Mouse (Mus musculus): ENCODE data around the gene Prkce. TPM values are rescaled to one million over a fixed set of nuclear protein-coding genes. Genes with fewer than 3 reads are reported as not detected.

The Prkce gene
- polyA plus RNA-seq, 1 experiment from 2014 or later: 7.4 TPM

GRCm38 (mm10) chr17:86637311-86637710, 469.7 kb downstream of the Prkce start:
- Histone ChIP-seq H3K4me3 (ENCODE audit: low read depth, low read length) (no peak overlapping the region), H3K27ac (ENCODE audit: low read depth, low read length) (no peak overlapping the region), H3K4me2 (replicated peaks; ENCODE audit: low read depth, low read length) (no peak overlapping the region), H3K4me1 (replicated peaks; ENCODE audit: control insufficient read depth, insufficient read depth, low read length) (no peaks in the 10 kb centered on the region), H3K9me3 (ENCODE audit: control insufficient read depth, low read length) (no peaks in the 10 kb centered on the region), H3K36me3 (ENCODE audit: control insufficient read depth, insufficient read depth, low read length) (no peaks in the 10 kb centered on the region), H3K9ac (ENCODE audit: low read depth, low read length) (no peak overlapping the region), H3K27me3 (ENCODE audit: control insufficient read depth, insufficient read depth, low read length) (no peaks in the 10 kb centered on the region)
- 83% methylated on average over 1 of the region's 1 CpGs for WGBS
- no peak for DNase-seq (ENCODE audit: low spot score)
- ATAC-seq (ENCODE audit: low FRiP score): no peak

GRCm38 (mm10) chr17:86639279-86639678, 471.7 kb downstream of the Prkce start:
- 63% methylated on average over 3 of the region's 3 CpGs for WGBS
- ATAC-seq (ENCODE audit: low FRiP score) (no peak), DNase-seq (ENCODE audit: low spot score) (no peak)
- Histone ChIP-seq H3K9ac (ENCODE audit: low read depth, low read length) (no peak overlapping the region), H3K4me2 (replicated peaks; ENCODE audit: low read depth, low read length) (no peak overlapping the region), H3K9me3 (ENCODE audit: control insufficient read depth, low read length) (no peaks in the 10 kb centered on the region), H3K27ac (ENCODE audit: low read depth, low read length) (no peak overlapping the region), H3K27me3 (ENCODE audit: control insufficient read depth, insufficient read depth, low read length) (no peaks in the 10 kb centered on the region), H3K4me3 (ENCODE audit: low read depth, low read length) (no peak overlapping the region), H3K36me3 (ENCODE audit: control insufficient read depth, insufficient read depth, low read length) (no peaks in the 10 kb centered on the region), H3K4me1 (replicated peaks; ENCODE audit: control insufficient read depth, insufficient read depth, low read length) (no peaks in the 10 kb centered on the region)

GRCm38 (mm10) chr17:86647226-86647625, 479.6 kb downstream of the Prkce start:
- H3K9me3 ChIP-seq (ENCODE audit: control insufficient read depth, low read length): no peaks in the 10 kb centered on the region
- DNase-seq (ENCODE audit: low spot score): no peak
- H3K9ac ChIP-seq (ENCODE audit: low read depth, low read length): no peak overlapping the region
- H3K4me2 ChIP-seq (replicated peaks; ENCODE audit: low read depth, low read length): no peak overlapping the region
- H3K36me3 ChIP-seq (ENCODE audit: control insufficient read depth, insufficient read depth, low read length): no peaks in the 10 kb centered on the region
- H3K4me3 ChIP-seq (ENCODE audit: low read depth, low read length): no peak overlapping the region
- ATAC-seq (ENCODE audit: low FRiP score): no peak
- no peaks in the 10 kb centered on the region for H3K27me3 ChIP-seq (ENCODE audit: control insufficient read depth, insufficient read depth, low read length)
- 96% methylated on average over 3 of the region's 3 CpGs for WGBS
- H3K27ac ChIP-seq (ENCODE audit: low read depth, low read length): no peak overlapping the region
- no peaks in the 10 kb centered on the region for H3K4me1 ChIP-seq (replicated peaks; ENCODE audit: control insufficient read depth, insufficient read depth, low read length)

- DNase-seq (ENCODE audit: low spot score): no peak
- no peaks in the 10 kb centered on the region for H3K27me3 ChIP-seq (ENCODE audit: control insufficient read depth, insufficient read depth, low read length)
- no peaks in the 10 kb centered on the region for H3K36me3 ChIP-seq (ENCODE audit: control insufficient read depth, insufficient read depth, low read length)
- ATAC-seq (ENCODE audit: low FRiP score): no peak
- no peaks in the 10 kb centered on the region for H3K9me3 ChIP-seq (ENCODE audit: control insufficient read depth, low read length)
- H3K4me2 ChIP-seq (replicated peaks; ENCODE audit: low read depth, low read length): no peak overlapping the region
- WGBS: 89% methylated on average over 12 of the region's 12 CpGs
- H3K4me3 ChIP-seq (ENCODE audit: low read depth, low read length): no peak overlapping the region
- H3K9ac ChIP-seq (ENCODE audit: low read depth, low read length): no peak overlapping the region
- no peaks in the 10 kb centered on the region for H3K4me1 ChIP-seq (replicated peaks; ENCODE audit: control insufficient read depth, insufficient read depth, low read length)
- H3K27ac ChIP-seq (ENCODE audit: low read depth, low read length): no peak overlapping the region
Measured at GRCm38 (mm10) chr17:86648856-86649435, 481.4 kb downstream of the Prkce start.

- H3K4me3 ChIP-seq (ENCODE audit: low read depth, low read length): no peak overlapping the region
- WGBS: 91% methylated on average over 6 of the region's 6 CpGs
- DNase-seq (ENCODE audit: low spot score) (no peak), ATAC-seq (ENCODE audit: low FRiP score) (no peak)
- H3K9ac ChIP-seq (ENCODE audit: low read depth, low read length): no peak overlapping the region
- no peak overlapping the region for H3K4me2 ChIP-seq (replicated peaks; ENCODE audit: low read depth, low read length)
- no peak overlapping the region for H3K27ac ChIP-seq (ENCODE audit: low read depth, low read length)
- H3K9me3 ChIP-seq (ENCODE audit: control insufficient read depth, low read length): no peaks in the 10 kb centered on the region
- no peaks in the 10 kb centered on the region for H3K27me3 ChIP-seq (ENCODE audit: control insufficient read depth, insufficient read depth, low read length)
- no peaks in the 10 kb centered on the region for H3K4me1 ChIP-seq (replicated peaks; ENCODE audit: control insufficient read depth, insufficient read depth, low read length)
- no peaks in the 10 kb centered on the region for H3K36me3 ChIP-seq (ENCODE audit: control insufficient read depth, insufficient read depth, low read length)
Measured at GRCm38 (mm10) chr17:86650241-86650640, 482.7 kb downstream of the Prkce start.

- H3K9ac ChIP-seq (ENCODE audit: low read depth, low read length): no peak overlapping the region
- H3K27me3 ChIP-seq (ENCODE audit: control insufficient read depth, insufficient read depth, low read length): no peaks in the 10 kb centered on the region
- WGBS: 70% methylated on average over 4 of the region's 4 CpGs
- H3K36me3 ChIP-seq (ENCODE audit: control insufficient read depth, insufficient read depth, low read length): no peaks in the 10 kb centered on the region
- H3K9me3 ChIP-seq (ENCODE audit: control insufficient read depth, low read length): no peaks in the 10 kb centered on the region
- ATAC-seq (ENCODE audit: low FRiP score) (no peak), DNase-seq (ENCODE audit: low spot score) (no peak)
- no peaks in the 10 kb centered on the region for H3K4me1 ChIP-seq (replicated peaks; ENCODE audit: control insufficient read depth, insufficient read depth, low read length)
- H3K27ac ChIP-seq (ENCODE audit: low read depth, low read length): no peak overlapping the region
- H3K4me2 ChIP-seq (replicated peaks; ENCODE audit: low read depth, low read length): no peak overlapping the region
- no peak overlapping the region for H3K4me3 ChIP-seq (ENCODE audit: low read depth, low read length)
Measured at GRCm38 (mm10) chr17:86651091-86651490, 483.5 kb downstream of the Prkce start.

GRCm38 (mm10) chr17:86652751-86653150, 485.2 kb downstream of the Prkce start:
- no peak for DNase-seq (ENCODE audit: low spot score)
- no peak for ATAC-seq (ENCODE audit: low FRiP score)
- Histone ChIP-seq H3K36me3 (ENCODE audit: control insufficient read depth, insufficient read depth, low read length) (no peaks in the 10 kb centered on the region), H3K27ac (ENCODE audit: low read depth, low read length) (no peak overlapping the region), H3K4me3 (ENCODE audit: low read depth, low read length) (no peak overlapping the region), H3K4me2 (replicated peaks; ENCODE audit: low read depth, low read length) (no peak overlapping the region), H3K9me3 (ENCODE audit: control insufficient read depth, low read length) (no peaks in the 10 kb centered on the region), H3K9ac (ENCODE audit: low read depth, low read length) (no peak overlapping the region), H3K27me3 (ENCODE audit: control insufficient read depth, insufficient read depth, low read length) (no peaks in the 10 kb centered on the region), H3K4me1 (replicated peaks; ENCODE audit: control insufficient read depth, insufficient read depth, low read length) (no peaks in the 10 kb centered on the region)
- 100% methylated on average over 1 of the region's 1 CpGs for WGBS

- no peak for ATAC-seq (ENCODE audit: low FRiP score)
- Histone ChIP-seq H3K4me2 (replicated peaks; ENCODE audit: low read depth, low read length) (no peak overlapping the region), H3K36me3 (ENCODE audit: control insufficient read depth, insufficient read depth, low read length) (no peaks in the 10 kb centered on the region), H3K9ac (ENCODE audit: low read depth, low read length) (no peak overlapping the region), H3K4me1 (replicated peaks; ENCODE audit: control insufficient read depth, insufficient read depth, low read length) (no peaks in the 10 kb centered on the region), H3K27me3 (ENCODE audit: control insufficient read depth, insufficient read depth, low read length) (no peaks in the 10 kb centered on the region), H3K27ac (ENCODE audit: low read depth, low read length) (no peak overlapping the region), H3K9me3 (ENCODE audit: control insufficient read depth, low read length) (no peaks in the 10 kb centered on the region), H3K4me3 (ENCODE audit: low read depth, low read length) (no peak overlapping the region)
- WGBS: 89% methylated on average over 5 of the region's 5 CpGs
- no peak for DNase-seq (ENCODE audit: low spot score)
Measured at GRCm38 (mm10) chr17:86656369-86656768, 488.8 kb downstream of the Prkce start.

GRCm38 (mm10) chr17:86662301-86662700, 494.7 kb downstream of the Prkce start:
- Histone ChIP-seq H3K9ac (ENCODE audit: low read depth, low read length) (no peak overlapping the region), H3K27ac (ENCODE audit: low read depth, low read length) (no peak overlapping the region), H3K27me3 (ENCODE audit: control insufficient read depth, insufficient read depth, low read length) (no peaks in the 10 kb centered on the region), H3K4me2 (replicated peaks; ENCODE audit: low read depth, low read length) (no peak overlapping the region), H3K4me1 (replicated peaks; ENCODE audit: control insufficient read depth, insufficient read depth, low read length) (no peaks in the 10 kb centered on the region), H3K9me3 (ENCODE audit: control insufficient read depth, low read length) (no peaks in the 10 kb centered on the region), H3K36me3 (ENCODE audit: control insufficient read depth, insufficient read depth, low read length) (no peaks in the 10 kb centered on the region), H3K4me3 (ENCODE audit: low read depth, low read length) (no peak overlapping the region)
- DNase-seq (ENCODE audit: low spot score): no peak
- WGBS: 42% methylated on average over 1 of the region's 1 CpGs
- ATAC-seq (ENCODE audit: low FRiP score): no peak

Measured in hindbrain, embryonic 11.5 days (tissue).